Mouse (Mus musculus) heart, adult 2 months (tissue): ENCODE data around the gene Ppih.

ENCODE experiments used
- CTCF ChIP-seq: fragments of 200-600 bp; IDR thresholded peaks from 2 replicates; pipeline ENCODE4 v1.8.1; 2022; ENCODE audit warnings: antibody characterized with exemption, mild to moderate bottlenecking, moderate library complexity
- EP300 ChIP-seq: fragments of 200-500 bp; IDR thresholded peaks from 2 replicates; pipeline ENCODE4 v1.6.1; 2011; ENCODE audit warnings: low read depth, low read length, control low read depth; ENCODE audit not compliant: insufficient read depth
- POLR2A ChIP-seq: fragments of 200-500 bp; IDR thresholded peaks from 2 replicates; pipeline ENCODE4 v1.6.1; 2011; ENCODE audit warnings: mild to moderate bottlenecking, low read depth, low read length, control low read depth; ENCODE audit not compliant: insufficient read depth

DNA sequence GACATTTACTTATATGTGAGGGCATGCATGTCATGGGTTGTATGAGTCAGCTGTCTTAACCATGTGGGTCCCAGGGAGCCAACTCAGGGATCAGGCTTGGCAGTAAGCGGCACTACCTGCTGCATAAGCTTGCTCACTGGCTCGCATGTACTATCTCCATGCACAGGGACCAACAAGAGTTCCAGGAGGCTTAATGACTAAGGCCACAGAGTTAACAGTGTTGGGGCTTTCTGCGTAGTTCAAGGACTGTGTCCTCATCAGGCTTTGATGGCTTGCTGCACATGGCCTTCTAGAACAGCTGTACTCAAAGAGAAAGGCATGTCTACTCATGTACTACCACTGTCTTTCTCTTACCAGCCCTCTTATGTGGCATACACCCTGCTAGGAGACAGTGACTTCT is 19.6 kb downstream of the Ppih start:
- no peak for TF ChIP-seq CTCF
- TF ChIP-seq POLR2A, result no peak
- TF ChIP-seq EP300, result no peak
